Mouse (Mus musculus): Measurements from ENCODE around the gene Ap3b1. TPM values are rescaled to one million over a fixed set of nuclear protein-coding genes. Genes with fewer than 3 reads are reported as not detected.

The Ap3b1 gene
- polyA plus RNA-seq, 1 experiment from 2014 or later: 40.5 TPM

DNA sequence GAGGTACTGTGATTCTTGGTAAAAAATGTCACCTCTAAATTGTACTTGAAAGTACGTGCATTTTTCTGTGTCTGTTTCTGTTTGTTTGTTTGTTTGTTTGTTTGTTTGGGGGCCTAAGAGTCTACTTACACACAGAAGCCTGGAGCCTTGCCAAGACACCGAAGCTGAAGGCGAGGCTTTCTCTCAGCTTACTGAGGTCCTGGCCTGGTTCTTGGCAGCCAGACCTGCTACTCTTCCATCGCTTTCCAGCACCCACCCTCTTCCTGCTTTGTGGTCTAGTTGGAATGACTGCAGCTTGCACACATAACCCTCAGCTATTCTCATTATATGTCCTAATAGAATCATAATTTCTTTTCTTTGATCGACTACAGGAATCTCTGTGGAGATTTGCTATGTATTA lies 80.6 kb downstream of the Ap3b1 start:
- no peaks in the 10 kb centered on the region for H3K27me3 ChIP-seq
- 83% methylated on average over 5 of the region's 5 CpGs for WGBS
- no peak overlapping the region for H3K4me3 ChIP-seq
- H3K4me1 ChIP-seq: no peaks in the 10 kb centered on the region
- no peak overlapping the region for H3K9ac ChIP-seq
- H3K36me3 ChIP-seq: peaks cover 6% of the 10 kb centered on the region
- H3K4me2 ChIP-seq (replicated peaks): no peak overlapping the region
- ATAC-seq (ENCODE audit: low FRiP score): no peak
- no peak overlapping the region for H3K27ac ChIP-seq
- H3K9me3 ChIP-seq (replicated peaks): no peaks in the 10 kb centered on the region

DNA sequence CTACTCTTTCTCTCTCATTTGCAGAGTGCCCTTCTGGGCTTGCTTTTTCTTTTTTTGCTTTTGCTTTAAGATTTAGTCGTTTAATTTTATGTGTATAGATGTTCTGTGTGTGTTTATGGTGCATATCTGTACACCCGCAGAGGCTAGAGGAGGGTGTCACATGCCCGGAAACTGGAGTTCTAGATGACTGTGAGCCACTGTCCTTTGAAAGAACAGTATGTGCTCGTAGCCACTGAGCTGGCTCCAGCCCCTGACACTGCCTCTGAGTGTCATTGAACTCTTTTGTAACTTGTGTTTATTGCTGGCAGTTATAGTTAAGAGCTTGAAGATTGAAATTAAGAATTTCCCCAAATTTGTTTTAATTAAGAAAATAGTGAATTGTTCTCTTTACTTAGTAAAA lies 82.4 kb downstream of the Ap3b1 start:
- WGBS: 85% methylated on average over 4 of the region's 4 CpGs
- Histone ChIP-seq H3K4me2 (replicated peaks) (no peak overlapping the region), H3K9ac (no peak overlapping the region), H3K27me3 (no peaks in the 10 kb centered on the region), H3K9me3 (replicated peaks) (no peaks in the 10 kb centered on the region), H3K4me1 (no peaks in the 10 kb centered on the region), H3K27ac (no peak overlapping the region), H3K36me3 (peaks cover 6% of the 10 kb centered on the region), H3K4me3 (no peak overlapping the region)
- ATAC-seq (ENCODE audit: low FRiP score): no peak

DNA sequence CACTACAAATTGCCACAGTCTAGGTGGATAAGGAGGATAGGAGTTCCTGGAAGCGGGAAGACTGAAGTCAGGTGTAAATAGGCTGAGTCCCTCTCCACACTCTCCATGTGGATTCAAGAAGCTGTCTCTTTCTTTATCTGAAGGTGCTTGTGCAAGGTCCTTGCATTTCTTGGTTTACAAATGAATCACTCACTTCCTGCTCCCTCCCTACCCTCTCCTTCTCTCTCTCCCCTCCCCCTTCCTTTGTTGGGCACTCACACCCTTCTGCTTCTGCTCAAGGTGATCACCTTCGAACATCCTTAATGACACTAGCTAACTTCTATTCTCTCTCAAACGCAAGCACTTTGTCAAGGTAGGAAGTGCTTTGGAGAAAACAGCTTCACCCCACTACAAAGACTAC lies 84.7 kb downstream of the Ap3b1 start:
- no peak for ATAC-seq (ENCODE audit: low FRiP score)
- WGBS: 84% methylated on average over 3 of the region's 3 CpGs
- no peak overlapping the region for H3K27ac ChIP-seq

DNA sequence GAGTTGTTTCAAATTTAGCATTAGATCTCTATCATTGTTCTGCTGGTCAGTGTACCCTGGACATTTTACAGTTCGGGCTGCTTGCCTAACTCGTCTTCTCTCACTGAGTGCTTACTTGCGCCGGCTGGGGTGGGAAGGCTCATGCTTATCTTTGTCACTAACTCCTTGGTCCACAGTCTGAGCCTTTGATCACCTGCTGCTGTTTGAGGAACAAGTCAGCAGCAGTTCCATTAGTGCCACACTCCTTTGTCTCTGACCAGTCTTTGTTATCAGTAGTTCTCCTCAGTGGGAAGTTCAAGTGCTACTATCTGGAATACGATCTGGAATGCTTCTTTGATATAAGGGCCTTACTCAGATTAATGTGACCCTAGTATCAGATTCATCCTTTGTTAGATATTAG lies 86.3 kb downstream of the Ap3b1 start:
- 86% methylated on average over 5 of the region's 5 CpGs for WGBS
- no peak for ATAC-seq (ENCODE audit: low FRiP score)
- no peaks in the 10 kb centered on the region for H3K9me3 ChIP-seq (replicated peaks)
- no peak overlapping the region for H3K27ac ChIP-seq
- H3K27me3 ChIP-seq: no peaks in the 10 kb centered on the region
- peaks cover 10% of the 10 kb centered on the region for H3K36me3 ChIP-seq
- H3K4me3 ChIP-seq: no peak overlapping the region
- no peaks in the 10 kb centered on the region for H3K4me1 ChIP-seq
- no peak overlapping the region for H3K4me2 ChIP-seq (replicated peaks)
- no peak overlapping the region for H3K9ac ChIP-seq

More for the DNA sequence above, 84.7 kb downstream of the Ap3b1 start:
- Histone ChIP-seq H3K4me3 (no peak overlapping the region), H3K4me1 (no peaks in the 10 kb centered on the region), H3K27me3 (no peaks in the 10 kb centered on the region), H3K9ac (no peak overlapping the region), H3K9me3 (replicated peaks) (no peaks in the 10 kb centered on the region), H3K4me2 (replicated peaks) (no peak overlapping the region), H3K36me3 (peaks cover 10% of the 10 kb centered on the region)

DNA sequence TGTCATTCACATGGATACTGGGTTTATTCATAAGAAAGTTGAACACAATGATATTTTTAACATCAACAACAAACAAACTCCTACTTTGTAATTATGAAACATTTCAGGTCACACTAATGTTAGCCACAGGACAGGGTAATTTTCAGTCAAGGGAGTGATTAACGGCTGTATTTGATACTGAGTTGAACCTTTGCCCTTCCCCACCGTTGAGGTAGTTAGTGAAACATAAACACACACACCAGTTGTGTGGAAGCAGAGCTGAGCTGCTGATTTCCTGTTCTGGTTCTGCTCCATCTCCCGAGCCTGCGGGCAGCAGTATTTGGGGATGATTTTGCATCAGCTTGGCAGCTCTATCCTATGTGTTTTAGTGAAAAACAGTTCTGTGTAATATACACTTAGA lies 88.2 kb downstream of the Ap3b1 start:
- Histone ChIP-seq H3K4me3 (no peak overlapping the region), H3K27me3 (no peaks in the 10 kb centered on the region), H3K4me1 (no peaks in the 10 kb centered on the region), H3K27ac (no peak overlapping the region), H3K9me3 (replicated peaks) (no peaks in the 10 kb centered on the region), H3K4me2 (replicated peaks) (no peak overlapping the region), H3K36me3 (0 out of 2 replicates have a peak, but pooled peaks cover 3% of the 10 kb centered on the region), H3K9ac (no peak overlapping the region)
- no peak for ATAC-seq (ENCODE audit: low FRiP score)
- WGBS: 64% methylated on average over 4 of the region's 4 CpGs

DNA sequence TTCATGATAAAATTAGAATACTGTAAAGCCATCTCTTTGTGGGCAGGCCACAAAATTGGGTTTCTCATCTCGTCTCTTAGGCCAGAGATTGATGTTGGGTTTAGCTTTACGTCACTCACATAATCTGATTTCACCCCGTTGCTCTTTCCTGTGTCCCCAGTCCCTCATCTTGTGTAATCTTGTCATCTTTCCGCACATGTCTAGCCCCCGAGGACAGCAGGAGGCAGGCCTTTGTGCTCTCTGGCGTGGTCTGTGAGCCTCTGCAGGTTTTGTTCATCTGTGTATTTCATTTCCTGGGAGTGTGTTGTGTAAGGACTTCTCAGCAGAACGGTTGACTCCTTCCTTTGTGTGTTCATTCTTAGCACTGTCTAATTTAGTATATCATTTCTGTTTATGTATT lies 90.8 kb downstream of the Ap3b1 start:
- H3K4me1 ChIP-seq: no peaks in the 10 kb centered on the region
- WGBS: 68% methylated on average over 7 of the region's 7 CpGs
- ATAC-seq (ENCODE audit: low FRiP score): no peak

DNA sequence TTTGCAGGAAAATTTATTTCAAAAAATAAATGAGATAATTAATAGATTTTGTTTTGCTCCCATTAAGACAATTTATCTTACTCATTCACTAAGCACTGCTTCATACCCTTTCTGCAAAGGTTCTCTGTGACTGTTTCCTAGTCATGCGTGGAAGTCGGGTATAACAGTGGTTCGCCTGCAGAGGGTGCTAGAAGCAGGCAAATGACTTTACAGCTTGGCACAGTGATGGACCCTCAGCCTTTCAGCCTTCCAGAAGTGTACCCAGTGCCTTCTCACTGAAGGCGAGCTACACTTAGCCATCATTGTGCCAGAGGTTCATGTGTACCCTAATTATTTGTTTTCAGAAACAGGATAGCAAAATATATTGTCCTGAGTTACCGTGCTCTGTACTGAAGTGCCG lies 92.5 kb downstream of the Ap3b1 start:
- 56% methylated on average over 6 of the region's 6 CpGs for WGBS
- ATAC-seq (ENCODE audit: low FRiP score): peak; percentile 72
- H3K27me3 ChIP-seq: no peaks in the 10 kb centered on the region

More for the DNA sequence above, 90.8 kb downstream of the Ap3b1 start:
- H3K9me3 ChIP-seq (replicated peaks): no peaks in the 10 kb centered on the region
- H3K36me3 ChIP-seq: 0 out of 2 replicates have a peak, but pooled peaks cover 3% of the 10 kb centered on the region
- no peak overlapping the region for H3K4me2 ChIP-seq (replicated peaks)
- no peak overlapping the region for H3K27ac ChIP-seq
- H3K4me3 ChIP-seq: no peak overlapping the region
- no peak overlapping the region for H3K9ac ChIP-seq
- H3K27me3 ChIP-seq: no peaks in the 10 kb centered on the region

DNA sequence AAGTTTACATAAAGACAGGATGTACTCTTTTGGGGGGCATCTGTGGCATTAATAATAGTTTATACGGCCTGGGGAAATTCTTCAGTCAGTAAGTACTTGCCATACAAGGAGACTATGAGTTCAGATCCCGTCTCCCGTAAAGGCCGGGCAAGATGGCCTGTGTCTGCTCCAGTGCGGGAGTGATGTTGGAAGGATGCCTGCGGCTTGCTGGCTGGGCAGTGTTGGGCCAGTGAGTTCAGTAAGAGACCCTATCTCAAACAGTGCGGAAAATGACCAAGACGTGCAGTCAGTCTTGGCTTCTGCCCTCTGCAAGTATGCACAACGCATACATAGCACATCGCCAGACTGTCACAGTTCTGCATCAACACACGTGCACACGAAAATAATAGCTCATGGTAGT lies 95.4 kb downstream of the Ap3b1 start:
- Histone ChIP-seq H3K4me3 (no peak overlapping the region), H3K27me3 (no peaks in the 10 kb centered on the region), H3K4me2 (replicated peaks) (no peak overlapping the region), H3K9me3 (replicated peaks) (no peaks in the 10 kb centered on the region), H3K4me1 (no peaks in the 10 kb centered on the region), H3K9ac (no peak overlapping the region), H3K27ac (no peak overlapping the region), H3K36me3 (peaks cover 12% of the 10 kb centered on the region; the same call in 1 of the 2 replicates)
- no peak for ATAC-seq (ENCODE audit: low FRiP score)
- WGBS: 86% methylated on average over 12 of the region's 12 CpGs

More for the DNA sequence above, 92.5 kb downstream of the Ap3b1 start:
- Histone ChIP-seq H3K4me3 (no peak overlapping the region), H3K27ac (no peak overlapping the region), H3K9me3 (replicated peaks) (no peaks in the 10 kb centered on the region), H3K4me1 (no peaks in the 10 kb centered on the region), H3K36me3 (peaks cover 3% of the 10 kb centered on the region; the same call in 1 of the 2 replicates), H3K4me2 (replicated peaks) (no peak overlapping the region), H3K9ac (no peak overlapping the region)

DNA sequence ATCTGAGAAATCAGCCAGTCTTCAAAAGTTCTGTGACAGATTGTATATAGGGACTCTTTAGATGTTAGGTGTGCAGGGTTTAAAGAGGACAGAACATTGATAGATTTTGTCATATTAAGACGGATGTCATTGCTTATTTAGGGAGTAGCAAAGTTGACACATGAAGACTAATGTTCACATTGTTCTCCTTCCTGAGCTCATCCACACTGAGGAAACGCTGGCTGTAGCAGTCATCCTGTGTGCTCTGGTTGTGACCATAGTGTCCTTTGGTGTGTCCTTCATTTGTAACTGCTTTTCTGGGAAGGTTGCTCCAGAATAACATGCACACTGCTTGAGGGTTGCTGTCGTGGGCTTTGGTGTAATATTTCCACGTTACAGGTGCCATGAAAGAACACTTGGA lies 100.4 kb downstream of the Ap3b1 start:
- no peak for ATAC-seq (ENCODE audit: low FRiP score)
- Histone ChIP-seq H3K36me3 (peaks cover 18% of the 10 kb centered on the region; the same call in 1 of the 2 replicates), H3K4me3 (no peak overlapping the region), H3K27ac (no peak overlapping the region), H3K27me3 (no peaks in the 10 kb centered on the region), H3K9ac (no peak overlapping the region), H3K4me1 (no peaks in the 10 kb centered on the region), H3K4me2 (replicated peaks) (no peak overlapping the region), H3K9me3 (replicated peaks) (no peaks in the 10 kb centered on the region)
- whole genome bisulfite sequencing: 83% methylated on average over 4 of the region's 4 CpGs

DNA sequence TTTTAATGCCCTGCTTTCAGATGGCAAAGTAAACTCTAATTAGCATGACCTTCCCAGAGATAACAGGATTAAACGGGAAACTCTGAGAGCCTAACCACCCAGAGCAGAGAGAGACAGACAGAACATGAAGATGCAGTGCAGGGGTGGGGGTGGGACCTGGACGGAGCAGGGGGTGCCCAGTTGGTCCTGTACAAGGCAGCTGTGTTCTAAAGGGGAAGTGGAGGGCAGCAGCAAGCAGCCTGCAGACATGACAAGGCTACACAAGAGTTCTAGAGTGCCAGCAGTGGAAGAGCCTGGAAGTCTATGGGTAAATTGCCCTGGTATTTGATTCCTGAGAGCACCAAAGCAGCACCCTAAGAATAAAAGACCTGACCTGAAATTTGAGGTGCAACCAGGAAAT lies 105.5 kb downstream of the Ap3b1 start:
- no peak for ATAC-seq (ENCODE audit: low FRiP score)
- no peak overlapping the region for H3K4me2 ChIP-seq (replicated peaks)

DNA sequence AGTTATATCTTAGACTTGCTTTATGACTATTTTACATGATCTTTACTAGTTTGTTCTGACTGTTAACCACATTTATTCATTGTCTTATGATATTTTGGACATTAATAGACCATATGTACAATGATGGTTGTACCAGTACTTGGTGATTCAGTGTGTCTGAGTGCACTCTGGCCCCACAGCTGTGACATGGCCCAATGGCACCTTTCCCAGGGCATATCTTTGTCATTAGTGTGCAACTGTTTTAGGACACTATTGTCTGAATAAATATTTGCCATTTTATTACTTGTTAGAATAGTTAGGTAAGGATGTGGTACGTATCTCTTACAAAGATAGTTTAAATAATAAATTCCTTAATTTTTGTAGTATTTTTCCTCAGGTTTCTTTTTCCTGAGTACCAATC lies 109.8 kb downstream of the Ap3b1 start:
- no peaks in the 10 kb centered on the region for H3K27me3 ChIP-seq
- no peak for ATAC-seq (ENCODE audit: low FRiP score)
- no peaks in the 10 kb centered on the region for H3K4me1 ChIP-seq
- no peak overlapping the region for H3K27ac ChIP-seq
- H3K4me3 ChIP-seq: no peak overlapping the region
- 89% methylated on average over 1 of the region's 1 CpGs for WGBS
- no peaks in the 10 kb centered on the region for H3K36me3 ChIP-seq
- H3K4me2 ChIP-seq (replicated peaks): no peak overlapping the region
- H3K9ac ChIP-seq: no peak overlapping the region
- no peaks in the 10 kb centered on the region for H3K9me3 ChIP-seq (replicated peaks)

More for the DNA sequence above, 105.5 kb downstream of the Ap3b1 start:
- WGBS: 50% methylated on average over 2 of the region's 2 CpGs
- no peaks in the 10 kb centered on the region for H3K9me3 ChIP-seq (replicated peaks)
- H3K27me3 ChIP-seq: no peaks in the 10 kb centered on the region
- H3K36me3 ChIP-seq: 0 out of 2 replicates have a peak, but pooled peaks cover 5% of the 10 kb centered on the region
- no peak overlapping the region for H3K27ac ChIP-seq
- H3K9ac ChIP-seq: no peak overlapping the region
- H3K4me1 ChIP-seq: no peaks in the 10 kb centered on the region
- no peak overlapping the region for H3K4me3 ChIP-seq

DNA sequence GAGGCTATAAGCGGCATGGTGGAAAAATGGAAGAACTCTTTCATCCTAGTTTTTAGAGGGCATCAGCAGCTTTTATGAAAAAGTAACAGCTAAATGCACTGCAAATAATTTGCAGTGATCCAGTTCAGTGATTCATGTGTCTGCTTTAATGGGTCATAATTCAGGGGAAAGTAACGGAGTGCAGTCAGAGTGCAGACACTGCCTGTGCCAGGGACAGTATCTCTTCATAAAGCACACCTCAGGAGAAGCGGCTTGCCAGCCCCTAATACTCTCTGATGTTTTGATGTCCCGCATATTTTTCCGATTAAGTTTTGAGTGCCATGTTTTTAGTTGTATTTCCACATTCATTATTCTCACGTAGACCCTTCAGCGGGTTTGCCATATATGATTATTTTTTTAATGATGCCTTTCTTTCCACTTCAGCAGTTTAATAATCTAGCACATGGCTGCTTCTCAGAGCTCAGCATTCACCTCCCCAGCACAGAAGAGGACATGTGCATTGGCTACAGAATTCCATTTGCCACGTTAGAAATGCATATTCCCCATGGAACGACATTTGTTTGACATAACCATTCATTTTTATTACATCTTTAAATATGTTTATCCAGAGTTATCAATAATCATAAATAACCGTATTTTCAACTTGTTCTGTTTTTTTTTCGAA lies 112.4 kb downstream of the Ap3b1 start:
- Histone ChIP-seq H3K4me1 (no peaks in the 10 kb centered on the region), H3K36me3 (no peaks in the 10 kb centered on the region), H3K27ac (no peak overlapping the region), H3K4me3 (no peak overlapping the region), H3K27me3 (no peaks in the 10 kb centered on the region), H3K4me2 (replicated peaks) (no peak overlapping the region), H3K9ac (no peak overlapping the region), H3K9me3 (replicated peaks) (no peaks in the 10 kb centered on the region)
- ATAC-seq (ENCODE audit: low FRiP score): no peak
- WGBS: 88% methylated on average over 11 of the region's 11 CpGs

DNA sequence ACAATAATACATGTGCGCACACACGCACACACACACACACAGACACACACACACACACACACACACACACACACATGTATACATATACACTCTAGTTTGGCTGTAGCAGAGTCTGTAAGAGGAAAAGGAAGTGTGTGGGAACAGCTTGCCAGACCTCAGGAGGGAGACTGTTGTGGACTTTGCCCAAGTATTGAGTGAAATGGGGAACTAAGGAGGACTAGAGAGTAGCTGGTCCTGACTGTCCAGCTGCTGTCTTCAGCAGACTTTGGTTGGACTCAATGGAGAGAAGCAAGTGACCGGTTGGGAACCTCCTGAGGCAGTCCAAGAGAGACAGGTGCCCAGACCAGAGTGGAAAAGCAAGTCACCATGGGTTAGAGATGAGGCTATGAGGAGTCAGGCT lies 117.4 kb downstream of the Ap3b1 start:
- H3K9me3 ChIP-seq (replicated peaks): no peaks in the 10 kb centered on the region
- H3K27ac ChIP-seq: no peak overlapping the region
- H3K36me3 ChIP-seq: peaks cover 17% of the 10 kb centered on the region
- no peak for ATAC-seq (ENCODE audit: low FRiP score)
- no peak overlapping the region for H3K4me2 ChIP-seq (replicated peaks)
- H3K27me3 ChIP-seq: no peaks in the 10 kb centered on the region
- WGBS: 94% methylated on average over 3 of the region's 3 CpGs
- no peaks in the 10 kb centered on the region for H3K4me1 ChIP-seq
- H3K9ac ChIP-seq: no peak overlapping the region
- no peak overlapping the region for H3K4me3 ChIP-seq

Data from hindbrain, embryonic 12.5 days (tissue).